Mouse (Mus musculus) activated CD4-positive, CD25-positive, alpha-beta regulatory T cell, adult 4 months (primary cell): ENCODE measurements around the gene Ctnnb1. TPM values are rescaled to one million over a fixed set of nuclear protein-coding genes. Genes with fewer than 3 reads are reported as not detected.
"Not testable (repeated sequence)": the region's sequence is repeated elsewhere in the genome, so short reads cannot be mapped to it uniquely, and the experiment has no call there.

Source experiments
- ATAC-seq: one replicate; pipeline ENCODE4 v1.8.0; 2017
- polyA plus RNA-seq, 2 experiments: library from polyadenylated mRNA; unstranded; fragments of 100-300 nt; shearing (Covaris generic); gene quantifications; one replicate each; pipeline ENCODE4 v1.2.1; 2017

Gene Ctnnb1
- polyA plus RNA-seq: 10 to 100 TPM; 72.8 to 83.1 TPM

DNA sequence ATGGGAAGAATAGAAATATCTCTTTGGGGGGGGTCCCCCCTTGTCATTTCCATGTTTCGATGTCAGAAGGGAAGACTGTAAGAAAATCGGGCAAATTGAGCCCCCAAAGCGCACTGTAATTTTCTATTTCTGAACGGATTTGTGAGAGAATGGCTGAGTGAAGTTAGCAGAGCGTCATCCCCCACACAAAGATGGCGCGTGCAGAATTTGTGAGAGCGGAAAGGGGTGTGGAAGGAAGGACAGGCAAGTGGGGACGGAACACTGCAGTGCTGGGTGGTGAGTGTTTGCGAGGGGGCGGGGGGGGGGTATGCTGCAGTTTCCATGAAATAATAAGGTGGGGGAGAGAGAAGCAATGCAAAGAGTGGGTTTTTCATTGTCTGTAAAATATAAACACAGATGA lies at the start of gene Ctnnb1:
Ctnnb1 (plus strand) TSS at position 136 of the 400 bp plus-strand sequence.
- no peak for ATAC-seq

DNA sequence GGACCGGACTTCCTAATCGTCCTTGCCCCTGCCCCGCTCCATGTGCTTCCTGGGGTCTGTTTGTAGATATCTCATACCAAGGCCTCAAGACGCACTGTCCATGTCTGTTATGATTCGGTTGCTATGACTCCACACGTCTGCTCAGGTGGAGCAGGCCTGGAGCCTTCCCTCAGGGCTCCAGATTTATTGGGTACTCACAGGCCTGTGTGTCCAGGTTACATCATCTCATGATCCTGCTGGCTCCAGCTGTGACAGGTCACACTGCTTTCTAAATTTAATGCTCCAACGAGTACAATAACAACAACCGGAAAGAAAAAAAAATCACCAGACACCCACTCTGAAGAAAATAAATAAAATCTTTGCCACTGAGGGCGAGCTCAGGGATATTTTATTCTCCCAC lies 48.7 kb upstream of the Ctnnb1 start:
- ATAC-seq: no peak

DNA sequence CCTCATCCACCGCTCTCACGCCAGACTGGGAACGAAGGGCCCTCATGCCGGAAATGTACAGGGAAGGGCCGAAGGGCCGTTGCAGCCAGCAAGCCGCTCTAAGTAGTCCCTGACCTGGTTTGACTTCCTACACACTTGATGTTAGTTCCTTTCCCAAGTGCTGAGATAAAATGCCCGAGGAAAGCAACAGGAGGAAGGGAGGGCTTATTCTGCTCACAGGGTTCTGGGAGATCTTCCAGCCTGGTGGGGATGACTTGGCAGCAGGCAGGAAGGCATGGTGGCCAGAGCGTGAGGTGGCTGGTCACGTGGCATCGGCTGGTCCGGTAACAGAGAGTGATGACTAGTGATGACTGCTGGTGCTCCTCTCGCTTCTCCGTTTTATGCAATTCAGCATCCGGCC lies 47.9 kb upstream of the Ctnnb1 start:
- ATAC-seq: no peak

DNA sequence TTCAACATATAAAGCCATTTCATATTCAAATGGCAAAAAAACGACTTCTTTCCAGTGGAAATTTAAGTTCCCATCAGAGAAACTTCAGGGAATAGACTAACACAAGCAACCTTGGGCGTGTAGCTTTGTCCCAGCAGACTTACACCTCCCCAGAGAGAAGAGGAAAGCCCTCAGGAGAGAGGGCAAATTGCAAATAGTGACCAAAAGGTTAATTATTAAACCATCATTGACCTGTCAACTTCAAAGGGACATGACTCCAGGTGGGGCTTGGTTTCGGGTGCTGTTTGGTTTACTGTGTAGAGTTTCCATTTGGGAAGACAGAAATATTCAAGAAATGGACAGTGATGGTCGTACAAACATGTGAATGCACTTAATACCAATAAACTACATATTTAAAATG lies 47.2 kb upstream of the Ctnnb1 start:
- no peak for ATAC-seq

DNA sequence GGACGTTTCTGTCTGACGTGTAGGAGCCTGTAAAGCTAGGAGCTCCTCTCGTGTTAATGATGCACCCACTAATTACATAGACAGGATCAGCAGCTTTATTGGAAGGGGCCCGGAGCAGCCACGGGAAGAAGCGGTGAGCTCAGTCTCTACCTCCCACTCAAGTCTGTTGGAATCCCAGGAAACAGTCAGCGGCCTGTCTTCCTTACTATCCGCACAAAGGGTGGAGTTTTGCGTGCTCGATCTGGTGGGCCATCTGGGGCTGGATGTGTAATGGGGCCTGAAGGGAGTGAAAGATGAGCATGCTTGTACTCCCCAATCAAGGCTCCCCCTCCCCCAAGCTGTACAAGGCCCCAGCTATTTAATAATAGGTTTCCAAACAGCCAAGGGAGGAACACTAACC lies 44.3 kb upstream of the Ctnnb1 start:
- no peak for ATAC-seq

DNA sequence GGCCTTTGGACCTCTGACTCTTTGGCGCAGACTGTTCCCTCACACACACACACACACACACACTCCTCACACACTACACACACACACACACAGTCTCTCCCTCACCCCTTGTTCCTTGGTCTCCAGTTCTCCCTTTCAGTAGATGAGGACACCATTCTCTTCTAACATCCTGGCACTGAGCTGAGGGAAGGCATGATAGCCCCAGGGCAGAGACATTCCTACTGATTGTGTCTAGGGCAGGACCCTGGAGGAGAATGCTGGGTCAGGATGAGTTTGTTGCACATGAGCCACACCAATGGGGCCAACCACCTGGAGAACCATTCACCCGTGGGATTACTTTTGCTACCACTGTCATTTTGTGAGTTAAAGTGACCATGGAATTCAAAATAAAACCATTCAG lies 41.4 kb upstream of the Ctnnb1 start:
- ATAC-seq: no peak

DNA sequence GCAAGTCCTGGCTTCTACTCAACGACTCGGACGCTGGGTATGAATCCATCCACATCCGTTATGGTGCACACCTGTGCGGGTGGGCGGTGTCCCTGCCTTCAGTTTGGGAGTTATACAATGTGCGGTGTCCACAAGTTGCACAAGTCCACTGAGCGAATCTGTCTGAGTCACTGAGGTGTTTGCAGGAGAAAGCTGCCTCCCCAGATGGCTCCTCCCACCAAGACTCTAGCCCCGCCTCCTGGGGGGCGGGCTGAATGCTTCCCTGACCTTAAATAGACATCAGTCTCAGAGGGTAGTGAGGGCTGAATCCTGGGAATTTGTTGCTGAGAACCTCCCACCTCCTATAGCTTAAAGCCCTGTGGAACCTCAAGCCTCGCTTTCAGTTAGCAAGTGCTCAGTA lies 35.6 kb upstream of the Ctnnb1 start:
- no peak for ATAC-seq

DNA sequence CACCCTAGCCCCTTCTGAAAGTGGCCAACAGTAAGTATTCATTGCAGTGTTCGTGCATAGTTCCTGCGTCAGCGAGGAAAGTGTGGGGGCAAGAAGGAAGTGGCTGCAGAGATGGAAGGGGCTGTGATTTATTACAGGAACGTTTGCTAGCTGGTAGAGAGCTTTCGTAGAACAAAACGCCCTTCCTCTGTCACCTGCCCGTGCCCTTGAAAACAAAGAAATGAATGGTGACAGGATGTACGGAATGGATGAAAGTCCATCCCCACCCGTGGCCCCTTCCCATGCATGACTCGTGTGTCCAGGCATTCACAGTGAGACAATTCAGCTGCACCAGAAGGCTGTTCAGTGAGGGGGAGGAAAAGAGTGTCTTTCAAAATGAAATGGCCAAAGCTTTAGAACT lies 35.0 kb upstream of the Ctnnb1 start:
- no peak for ATAC-seq

DNA sequence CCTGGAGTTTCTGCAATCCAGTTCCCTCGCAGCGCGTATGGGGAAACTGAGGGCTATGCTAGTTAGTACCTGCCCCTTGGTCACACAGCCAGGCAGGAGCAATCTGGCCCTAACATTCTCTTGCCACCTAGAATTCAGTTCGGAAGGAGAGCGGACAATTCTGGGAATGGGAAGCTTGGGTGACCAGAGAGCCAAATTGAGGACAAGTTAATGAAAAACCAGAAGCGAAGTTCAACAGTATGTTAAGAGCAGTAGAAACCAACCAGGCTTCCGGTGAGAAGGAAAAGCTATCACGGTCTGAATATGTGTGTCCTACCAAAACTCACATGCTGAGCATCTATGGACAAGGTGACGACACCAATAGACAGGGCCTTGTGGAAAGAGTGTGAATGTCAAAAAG lies 34.6 kb upstream of the Ctnnb1 start:
- no peak for ATAC-seq

DNA sequence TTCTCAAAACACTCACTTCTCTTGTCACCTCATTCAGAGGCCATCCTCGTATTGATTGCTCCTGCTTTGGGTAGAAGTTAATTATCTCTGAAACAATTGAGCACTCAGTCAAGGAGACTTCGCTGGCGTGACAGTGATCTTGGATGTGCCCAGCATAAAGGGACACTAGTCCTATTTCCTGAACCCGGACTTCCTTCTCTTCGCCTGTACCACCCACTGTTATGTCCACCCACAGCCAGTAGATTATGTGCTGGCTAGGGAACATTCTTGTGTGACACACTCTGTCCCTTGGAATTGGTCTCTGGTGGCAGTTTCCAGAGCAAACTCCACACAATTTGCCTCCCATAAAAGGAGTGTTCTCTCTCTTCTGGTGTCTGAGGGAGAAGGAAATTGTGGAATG lies 32.5 kb upstream of the Ctnnb1 start:
- ATAC-seq: no peak

DNA sequence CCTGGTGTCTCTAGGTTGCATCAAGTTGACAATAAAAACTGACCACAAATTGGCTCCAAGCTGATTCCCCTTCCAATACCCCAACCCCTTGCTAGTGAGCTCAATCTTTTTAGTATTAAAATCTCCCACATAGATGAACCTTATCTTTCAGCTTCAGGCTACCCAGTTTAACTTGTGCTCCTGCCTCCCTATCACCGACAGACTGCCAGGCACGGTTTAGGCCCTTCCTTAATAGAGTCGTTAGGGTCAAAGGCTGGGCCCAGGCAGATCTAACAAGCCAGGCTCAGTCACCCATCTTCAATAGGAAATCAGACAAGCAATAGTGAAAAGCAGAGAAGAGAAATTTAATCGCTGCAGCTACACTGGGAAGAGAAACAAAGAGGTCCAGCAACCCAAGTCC lies 31.7 kb upstream of the Ctnnb1 start:
- ATAC-seq: no peak

DNA sequence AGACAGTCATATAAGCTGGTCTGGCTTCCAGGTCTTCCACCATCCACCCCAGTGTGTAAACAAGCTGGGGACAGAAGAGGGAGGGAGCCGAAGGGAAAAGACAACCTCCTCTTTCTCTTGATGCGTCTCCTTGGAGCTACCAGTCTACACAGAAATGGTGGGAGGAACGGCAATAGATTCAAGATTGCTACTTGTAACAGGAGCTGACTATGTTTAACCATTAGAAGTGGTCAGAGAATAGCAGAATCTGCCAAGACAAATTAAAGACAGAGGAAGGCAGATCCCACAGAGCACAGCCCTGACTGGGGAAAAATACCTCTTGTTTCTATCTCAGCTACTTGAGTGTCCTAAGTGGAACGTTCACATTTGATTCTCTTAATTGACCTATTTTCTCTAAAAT lies 29.2 kb upstream of the Ctnnb1 start:
- no peak for ATAC-seq

DNA sequence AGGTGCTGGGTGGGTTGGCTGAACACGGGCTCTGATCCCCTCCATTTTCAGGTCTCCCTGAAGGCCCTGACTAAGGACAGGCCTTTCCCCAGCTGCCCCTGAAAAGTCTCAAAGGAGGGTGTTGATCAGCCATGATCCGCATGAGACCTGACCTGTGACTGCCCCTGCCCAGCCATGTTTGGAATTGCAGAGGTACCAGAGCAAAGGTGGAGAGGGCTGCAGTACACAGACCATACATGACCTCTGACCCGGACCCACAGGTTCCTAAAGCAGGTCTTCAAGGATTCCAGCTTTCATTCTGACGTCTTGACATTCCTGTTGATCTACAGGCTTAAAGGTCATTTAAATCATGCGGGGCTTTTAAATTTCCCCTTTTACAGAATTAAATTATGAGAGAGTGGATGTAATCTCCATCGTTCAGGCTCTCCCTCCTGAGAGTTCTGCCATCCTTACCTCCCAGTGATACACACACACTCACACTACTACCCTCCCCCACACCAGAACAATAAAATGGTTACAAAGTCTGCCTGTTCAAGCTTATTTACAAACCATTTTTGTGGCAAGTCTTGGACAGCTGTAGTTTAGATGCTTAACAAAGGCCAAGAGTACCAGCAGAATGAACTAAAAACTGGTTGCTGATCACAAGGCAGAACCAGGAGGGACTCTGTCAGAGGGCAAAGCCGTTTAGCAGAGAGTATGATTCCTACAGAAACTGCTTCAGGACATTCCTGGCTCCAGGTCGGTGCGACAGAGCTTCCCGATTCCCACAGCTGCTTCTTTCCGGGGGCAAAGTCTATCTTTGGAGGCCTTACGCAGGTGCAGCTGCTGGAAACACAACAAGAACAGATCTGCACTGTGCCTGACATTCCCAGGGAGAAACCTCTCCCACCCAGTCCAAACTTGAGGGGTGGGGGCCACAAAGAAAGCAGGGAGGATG lies 28.4 kb upstream of the Ctnnb1 start:
- ATAC-seq: no peak

DNA sequence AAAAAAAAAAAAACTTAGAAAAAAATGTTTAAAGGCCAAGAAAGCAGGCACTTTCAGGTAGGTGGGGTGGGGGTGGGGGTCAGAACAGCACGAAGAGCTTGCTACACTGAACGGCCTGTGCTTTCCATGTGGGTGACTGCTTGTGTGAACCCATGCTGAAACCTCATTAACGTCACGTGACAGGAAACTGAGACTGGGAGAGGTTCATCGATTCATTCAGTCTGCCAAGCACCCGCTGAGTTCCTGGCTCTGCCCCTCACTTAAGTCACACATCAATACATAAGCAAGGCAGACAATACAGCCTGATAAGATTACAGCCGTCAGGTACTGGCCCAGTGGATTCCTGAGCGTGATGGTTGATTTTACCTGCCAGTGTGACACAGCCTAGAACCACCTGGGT lies 26.5 kb upstream of the Ctnnb1 start:
- ATAC-seq: no peak

DNA sequence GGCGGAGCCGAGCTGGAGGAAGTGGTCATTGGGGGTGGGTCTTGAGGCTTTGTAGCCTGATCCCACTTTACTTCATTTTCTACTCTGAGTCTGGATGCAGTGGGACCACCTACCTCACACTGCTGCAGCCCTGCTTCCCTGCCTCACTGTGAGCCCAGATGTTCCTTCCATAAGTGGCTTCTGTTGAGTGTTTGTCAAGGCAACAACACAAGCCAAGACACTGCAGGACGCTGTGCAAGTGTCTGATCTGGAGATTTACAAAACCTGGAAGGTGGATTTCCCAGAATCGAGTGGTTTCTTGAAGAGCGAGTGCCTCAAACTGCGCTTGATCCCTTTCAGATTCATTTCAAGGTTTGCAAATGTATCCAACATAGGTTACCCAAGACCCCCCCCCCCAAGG lies 20.6 kb upstream of the Ctnnb1 start:
- no peak for ATAC-seq

DNA sequence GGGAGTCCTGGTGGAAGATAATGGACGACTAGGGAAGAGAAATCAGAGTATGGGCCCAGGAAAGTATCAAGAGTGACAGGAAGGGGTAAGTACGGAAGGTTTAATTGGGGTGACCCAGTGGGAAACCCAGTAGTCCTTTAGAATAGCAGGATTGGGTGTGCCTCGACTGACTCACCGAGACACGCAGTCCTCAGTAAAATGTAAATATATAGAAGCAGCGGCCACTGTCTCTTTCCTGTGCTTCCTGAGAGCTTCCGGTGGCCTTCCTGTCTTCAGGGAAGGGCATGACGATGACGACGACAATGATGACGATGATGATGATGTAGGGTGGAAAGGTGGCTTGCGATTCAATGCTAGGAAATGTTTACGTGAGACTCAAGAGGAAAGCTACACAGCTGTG lies 15.9 kb upstream of the Ctnnb1 start:
- ATAC-seq: no peak

DNA sequence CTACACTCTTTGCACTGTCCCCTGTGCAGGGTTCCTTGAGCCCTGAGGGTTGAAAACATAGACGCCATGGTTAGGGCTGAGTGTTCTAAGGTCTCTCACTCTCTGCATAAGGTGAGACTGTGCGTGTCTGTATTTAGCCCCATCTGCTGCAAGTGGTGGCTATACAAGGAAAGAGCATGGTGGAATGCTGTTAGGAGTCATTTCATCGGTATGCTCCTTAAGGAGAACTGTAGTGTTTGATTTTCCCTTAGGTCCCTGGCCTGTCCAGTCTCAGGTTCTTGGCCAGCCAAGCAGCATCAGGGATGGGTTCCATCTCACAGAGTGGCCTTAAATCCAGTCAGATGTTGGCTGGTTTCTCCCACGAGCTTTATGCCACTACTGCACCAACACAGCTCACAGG lies 14.6 kb upstream of the Ctnnb1 start:
- ATAC-seq: no peak

DNA sequence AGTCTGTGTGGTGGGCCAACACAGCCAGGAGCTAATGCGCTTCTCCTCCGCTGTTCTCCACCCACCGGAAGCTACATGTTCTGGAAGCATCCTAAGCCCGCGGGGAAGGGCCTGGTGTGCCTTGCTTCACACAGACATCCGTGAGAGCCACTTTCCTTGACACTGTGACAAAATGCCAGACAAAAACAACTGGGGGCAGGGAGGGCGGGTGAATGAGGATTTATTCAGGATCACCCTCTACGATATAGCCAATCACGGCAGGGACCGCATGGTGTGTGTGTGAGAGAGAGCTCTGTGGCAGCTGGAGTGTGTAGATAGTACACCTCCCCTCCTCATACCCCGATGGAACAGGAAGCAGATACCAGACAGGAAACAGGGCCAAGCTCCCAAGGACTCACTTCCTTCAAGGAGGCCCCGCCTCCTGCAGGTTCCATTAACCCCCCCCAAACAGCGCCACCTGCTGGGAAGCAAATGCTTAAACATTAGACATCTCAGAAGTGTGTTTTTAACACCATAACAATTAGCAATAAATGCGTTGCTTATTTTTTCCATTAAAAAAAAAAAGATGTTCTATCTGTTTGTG lies 14.0 kb upstream of the Ctnnb1 start:
- peak; percentile 69 for ATAC-seq

DNA sequence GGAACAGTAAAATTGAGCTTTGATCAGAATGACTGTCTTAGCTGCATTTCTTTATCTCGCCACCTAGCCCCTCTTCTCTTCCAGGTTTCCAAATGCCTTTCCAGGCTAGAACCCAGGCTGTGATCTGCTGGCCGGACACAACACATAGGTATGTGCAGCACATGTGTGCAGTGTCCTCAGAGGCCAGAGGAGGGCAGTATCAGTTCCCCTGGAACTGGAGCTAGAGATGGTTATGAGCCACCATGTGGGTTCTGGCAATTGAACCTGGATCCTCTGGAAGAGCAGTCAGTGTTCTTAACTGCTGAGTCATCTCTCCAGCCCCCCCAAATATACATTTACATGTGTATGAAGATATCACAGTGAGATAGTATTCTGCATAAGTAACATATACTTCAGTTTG lies 11.4 kb upstream of the Ctnnb1 start:
- not testable (repeated sequence) for ATAC-seq

DNA sequence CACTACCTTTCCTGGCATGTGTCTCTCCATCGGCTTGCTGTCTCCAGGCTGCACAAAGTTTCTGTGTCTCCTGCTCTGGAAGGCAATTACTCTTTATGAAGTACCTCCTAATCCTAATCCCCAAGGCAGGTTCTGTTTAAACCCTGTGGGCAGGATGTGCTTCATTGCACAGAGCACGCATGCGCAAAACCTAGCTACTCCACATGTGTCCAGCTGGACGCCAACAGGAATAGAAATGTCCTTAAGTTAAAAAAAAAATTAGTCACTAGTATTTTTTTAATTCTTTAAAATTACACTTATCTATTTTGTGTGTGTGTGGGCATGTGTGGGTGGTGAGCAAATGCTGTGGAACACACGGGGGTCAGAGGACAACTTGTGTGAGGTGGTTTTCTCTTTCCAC lies 10.8 kb upstream of the Ctnnb1 start:
- ATAC-seq: no peak

DNA sequence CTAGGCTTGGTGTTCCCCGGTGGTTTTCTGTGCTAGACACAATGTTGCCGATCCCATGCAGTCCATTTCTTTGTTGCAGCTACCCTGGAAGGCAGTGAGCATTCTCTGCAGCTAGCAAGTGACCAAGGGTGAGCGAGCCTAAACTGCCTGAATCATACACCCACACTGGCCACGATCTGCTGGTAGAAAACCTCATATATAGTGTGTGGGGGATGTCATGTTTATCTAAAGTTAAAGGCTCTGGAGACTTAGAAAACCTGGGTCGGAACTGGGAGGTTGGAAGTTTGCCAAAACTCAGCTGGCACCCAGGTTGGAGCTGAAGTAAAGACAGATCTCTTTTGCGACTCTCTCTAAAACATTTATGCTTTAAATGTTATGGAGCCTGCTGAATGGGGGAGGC lies 10.4 kb upstream of the Ctnnb1 start:
- ATAC-seq: no peak

DNA sequence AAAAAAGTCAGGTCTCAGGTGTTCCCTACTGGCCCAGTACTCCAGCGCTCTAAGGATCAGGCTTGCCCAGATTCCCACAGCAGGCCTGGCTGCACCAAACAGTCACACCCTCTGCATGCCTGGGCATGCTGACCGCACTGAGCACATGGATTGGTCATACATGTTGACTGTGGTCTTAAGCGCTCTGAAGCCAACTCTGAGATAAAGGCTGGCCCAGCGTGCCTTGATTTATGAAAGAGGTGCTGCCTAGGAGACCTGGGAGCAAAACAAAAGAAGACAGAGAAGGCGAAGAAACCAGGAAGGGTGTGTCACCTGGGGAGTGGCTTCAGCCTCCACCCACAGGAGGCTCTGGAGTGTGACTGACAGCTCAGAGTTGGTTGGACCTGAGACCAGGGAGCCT lies 9.9 kb upstream of the Ctnnb1 start:
- ATAC-seq: no peak

DNA sequence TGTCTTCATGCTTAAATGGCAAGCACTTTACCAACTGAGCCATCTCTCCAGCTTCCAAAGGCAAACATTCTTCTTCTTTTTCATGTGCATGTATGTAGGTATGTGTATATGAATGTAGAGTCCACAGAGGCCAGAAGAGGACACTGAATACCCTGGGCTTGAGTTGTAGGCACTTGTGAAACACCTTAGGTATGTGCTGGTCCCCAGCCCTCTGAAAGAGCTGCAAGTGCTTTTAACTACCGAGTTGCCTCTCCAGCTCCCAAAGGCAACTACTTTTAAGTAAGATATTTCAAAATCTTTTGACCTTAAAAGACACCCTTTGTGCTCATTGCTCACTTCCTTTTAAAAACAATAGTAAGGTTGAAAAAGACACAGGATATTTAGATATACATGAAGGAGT lies 2.9 kb upstream of the Ctnnb1 start:
- no peak for ATAC-seq

DNA sequence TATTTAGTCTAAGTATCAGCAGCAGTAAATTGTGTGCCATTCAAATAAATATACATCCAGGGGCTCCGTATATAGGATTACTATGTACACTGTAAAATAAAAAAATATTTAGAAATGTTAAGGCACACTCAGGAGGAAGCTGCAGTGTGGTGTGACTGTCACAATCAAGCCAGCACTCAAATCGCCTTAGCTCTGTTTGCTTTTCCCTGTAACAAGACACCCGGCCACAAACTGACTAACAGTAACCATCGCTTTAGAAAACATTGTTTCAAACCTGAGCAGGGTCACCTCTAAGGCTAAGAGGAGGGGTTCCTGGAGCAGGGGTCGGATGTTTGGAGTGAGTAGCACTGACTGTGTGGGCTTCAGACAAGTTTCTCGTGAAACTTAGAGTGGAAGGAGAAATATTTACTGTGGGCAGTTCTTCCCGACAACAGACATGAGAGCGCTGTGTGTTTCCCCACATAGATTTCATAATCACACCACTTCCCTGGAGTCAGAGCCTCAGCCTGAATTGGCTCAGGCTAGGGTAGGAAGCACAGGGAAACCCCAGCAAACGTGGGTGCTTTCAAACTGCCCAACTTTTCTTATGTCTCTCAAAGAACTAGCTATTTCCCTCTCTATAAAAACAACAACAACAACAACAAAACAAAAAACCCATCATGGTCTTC lies 1.9 kb upstream of the Ctnnb1 start:
- ATAC-seq: no peak
